Mouse (Mus musculus) cerebellum, adult 2 months (tissue): ENCODE results near the gene Cdr2. TPM values are rescaled to one million over a fixed set of nuclear protein-coding genes. Genes with fewer than 3 reads are reported as not detected.
"Not testable (repeated sequence)": the region's sequence is repeated elsewhere in the genome, so short reads cannot be mapped to it uniquely, and the experiment has no call there.

Experiments used
- DNase-seq, 2 experiments: peaks; one replicate each; pipeline ENCODE4 v3.0.0; 2021
- H3K27ac ChIP-seq: fragments of 200-500 bp; 2 replicates; pipeline ENCODE4 v1.5.1; 2012; ENCODE audit warnings: low read length, control low read depth, inconsistent platforms; ENCODE audit not compliant: insufficient read depth
- H3K27me3 ChIP-seq: fragments of 200-500 bp; 2 replicates; pipeline ENCODE4 v1.6.1; 2012; ENCODE audit warnings: inconsistent platforms, mild to moderate bottlenecking, low read length, moderate library complexity; ENCODE audit not compliant: control insufficient read depth, insufficient read depth
- H3K4me1 ChIP-seq: fragments of 200-500 bp; 2 replicates; pipeline ENCODE4 v1.6.1; 2011; ENCODE audit warnings: low read length; ENCODE audit not compliant: control insufficient read depth, insufficient read depth
- H3K4me3 ChIP-seq: fragments of 200-500 bp; replicated peaks from 2 replicates; pipeline ENCODE3; 2011; ENCODE audit warnings: mild to moderate bottlenecking, low read depth, low read length, control low read depth; ENCODE audit not compliant: insufficient read depth
- CTCF ChIP-seq: fragments of 200-500 bp; IDR thresholded peaks from 2 replicates; pipeline ENCODE4 v1.5.1; 2011; ENCODE audit warnings: low read depth, mild to moderate bottlenecking, control low read depth, low read length, moderate library complexity, borderline replicate concordance; ENCODE audit not compliant: insufficient read depth
- POLR2A ChIP-seq: fragments of 200-500 bp; IDR thresholded peaks from 2 replicates; pipeline ENCODE4 v1.6.1; 2011; ENCODE audit warnings: low read length, control low read depth, borderline replicate concordance; ENCODE audit not compliant: insufficient read depth
- WGBS: fragments of 180-500 bp; shearing (Covaris S2); methylation state at CpG from one replicate; pipeline ENCODE4 v1.1.7; 2018; 5-methylcytosine and 5-hydroxymethylcytosine counted together
- polyA plus RNA-seq: library from polyadenylated mRNA; depleted of rRNA; stranded (reverse); fragments of >200 nt; gene quantifications from 2 replicates; pipeline ENCODE4 v1.2.3, GENCODE M21; 2012

Cdr2 gene
- polyA plus RNA-seq, 1 experiment, result 50.2 TPM

DNA sequence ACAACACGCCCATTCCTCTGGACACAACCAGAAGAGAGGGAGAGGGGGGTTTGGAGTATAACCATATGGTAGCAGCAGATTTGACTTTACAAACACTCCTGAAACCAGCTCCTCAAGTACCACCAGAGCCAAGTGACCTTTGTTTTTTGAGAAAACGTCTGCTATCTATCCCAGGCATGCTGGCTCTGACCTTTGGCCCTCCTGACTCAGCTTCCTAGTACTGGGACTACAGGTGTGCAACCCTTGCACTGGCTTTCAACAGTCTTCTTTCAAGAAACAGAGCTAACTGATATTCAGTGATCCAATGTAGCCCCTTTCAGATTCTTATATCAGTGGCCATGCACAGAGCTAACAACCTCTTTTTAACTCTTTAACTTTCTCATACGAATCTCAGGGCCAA, 20.2 kb downstream of the Cdr2 start:
- DNase-seq, result no peak
- H3K27ac ChIP-seq, result no peak overlapping the region
- no peaks in the 10 kb centered on the region for H3K4me1 ChIP-seq
- WGBS, result 76% methylated on average over 3 of the region's 3 CpGs
- no peak for TF ChIP-seq POLR2A
- TF ChIP-seq CTCF, result no peak
- no peak overlapping the region for H3K4me3 ChIP-seq
- no peaks in the 10 kb centered on the region for H3K27me3 ChIP-seq

DNA sequence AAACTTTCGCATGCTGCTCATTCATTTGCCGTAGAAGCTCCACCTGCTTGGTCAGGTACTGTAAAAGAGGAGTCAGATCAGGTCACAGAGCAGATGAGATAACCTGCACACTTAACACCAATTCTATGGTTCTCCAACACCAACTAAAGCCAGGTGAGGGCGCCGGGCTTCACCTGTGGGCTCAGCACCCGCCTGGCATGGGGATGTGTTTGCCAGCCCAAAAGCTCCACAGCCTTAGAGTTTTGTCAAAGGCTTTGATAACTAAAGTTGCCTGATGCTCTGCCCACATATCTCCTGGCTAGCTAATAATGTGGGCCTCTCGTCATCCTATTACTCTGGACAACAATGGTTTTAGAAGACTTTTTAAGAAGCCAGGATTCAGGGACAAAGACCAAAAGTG, 21.5 kb downstream of the Cdr2 start:
- 84% methylated on average over 6 of the region's 6 CpGs for WGBS
- TF ChIP-seq CTCF (no peak), POLR2A (no peak)
- no peak overlapping the region for H3K27ac ChIP-seq
- DNase-seq, result no peak
- no peaks in the 10 kb centered on the region for H3K4me1 ChIP-seq
- H3K4me3 ChIP-seq, result no peak overlapping the region
- no peaks in the 10 kb centered on the region for H3K27me3 ChIP-seq

DNA sequence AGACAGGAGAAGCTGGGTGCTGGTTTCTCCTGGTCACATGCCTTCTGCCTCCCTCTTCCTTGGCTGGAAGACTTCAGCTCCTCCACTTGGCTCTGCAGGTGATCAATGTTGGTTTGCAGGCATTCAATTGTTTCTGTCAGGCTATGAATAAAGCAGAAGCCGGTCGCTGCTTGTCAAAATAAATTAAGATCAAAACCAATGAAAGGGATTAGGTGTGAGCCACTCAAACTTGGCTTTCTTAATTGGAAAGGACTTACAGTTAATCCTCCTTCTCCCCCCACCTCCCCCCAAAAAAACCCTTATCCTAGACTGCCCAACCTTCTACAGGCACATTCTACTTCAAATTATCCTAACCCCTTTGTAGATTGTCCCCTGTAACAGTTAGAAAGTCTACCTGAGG, 22.0 kb downstream of the Cdr2 start:
- TF ChIP-seq CTCF (no peak), POLR2A (no peak)
- Histone ChIP-seq H3K4me1 (no peaks in the 10 kb centered on the region), H3K27ac (no peak overlapping the region), H3K27me3 (no peaks in the 10 kb centered on the region), H3K4me3 (no peak overlapping the region)
- no peak for DNase-seq
- WGBS, result 33% methylated on average over 2 of the region's 2 CpGs

DNA sequence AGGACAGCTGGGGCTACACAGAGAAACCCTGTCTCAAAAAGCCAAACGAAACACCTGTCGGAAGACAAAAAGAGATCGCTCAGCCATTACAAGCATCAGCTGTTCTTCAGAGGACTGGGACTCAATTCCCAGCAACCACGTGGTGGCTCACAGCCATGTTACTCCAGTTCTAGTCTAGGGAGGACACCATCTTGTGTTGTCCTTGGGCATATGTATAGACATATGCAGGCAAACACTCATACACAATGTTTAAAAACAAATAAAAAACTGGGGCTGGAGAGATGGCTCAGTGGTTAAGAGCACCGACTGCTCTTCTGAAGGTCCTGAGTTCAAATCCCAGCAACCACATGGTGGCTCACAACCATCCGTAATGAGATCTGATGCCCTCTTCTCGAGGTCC, 28.5 kb downstream of the Cdr2 start:
- not testable (repeated sequence) for H3K4me3 ChIP-seq
- WGBS, result 65% methylated on average over 7 of the region's 7 CpGs

DNA sequence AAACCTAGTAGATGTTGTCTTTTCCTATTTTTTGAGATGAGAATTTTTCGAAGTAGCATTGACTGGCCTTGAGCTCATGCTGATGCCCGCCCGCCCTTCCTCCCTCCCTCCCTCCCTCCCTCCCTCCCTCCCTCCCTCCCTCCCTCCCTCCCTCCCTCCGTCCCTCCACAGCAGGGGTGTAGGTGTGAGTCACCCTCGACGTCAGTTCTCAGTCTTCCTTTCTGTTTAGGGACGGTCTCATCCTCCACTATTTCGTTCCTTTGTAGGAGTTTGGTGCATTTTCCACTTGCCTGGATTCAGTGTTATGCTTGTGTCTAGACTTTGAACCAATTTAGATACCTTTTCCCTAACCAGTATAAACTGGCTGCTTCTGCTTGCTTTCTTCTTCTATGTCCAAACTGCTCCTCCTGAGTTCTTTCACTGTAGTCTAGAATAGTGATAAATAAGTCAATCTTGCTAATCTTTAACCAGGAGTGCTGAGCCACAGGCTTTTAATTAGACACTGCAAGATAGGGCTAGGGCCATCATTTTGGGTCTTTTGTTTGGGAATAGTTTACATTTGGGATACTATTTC, 38.1 kb downstream of the Cdr2 start:
- H3K27me3 ChIP-seq, result no peaks in the 10 kb centered on the region
- H3K27ac ChIP-seq, result no peak overlapping the region
- TF ChIP-seq CTCF (no peak), POLR2A (no peak)
- 50% methylated on average over 8 of the region's 8 CpGs for WGBS
- DNase-seq, result no peak
- H3K4me3 ChIP-seq, result no peak overlapping the region
- H3K4me1 ChIP-seq, result no peaks in the 10 kb centered on the region

More for the DNA sequence above, 28.5 kb downstream of the Cdr2 start:
- H3K4me1 ChIP-seq, H3K27ac ChIP-seq, H3K27me3 ChIP-seq, DNase-seq: not testable (repeated sequence)

DNA sequence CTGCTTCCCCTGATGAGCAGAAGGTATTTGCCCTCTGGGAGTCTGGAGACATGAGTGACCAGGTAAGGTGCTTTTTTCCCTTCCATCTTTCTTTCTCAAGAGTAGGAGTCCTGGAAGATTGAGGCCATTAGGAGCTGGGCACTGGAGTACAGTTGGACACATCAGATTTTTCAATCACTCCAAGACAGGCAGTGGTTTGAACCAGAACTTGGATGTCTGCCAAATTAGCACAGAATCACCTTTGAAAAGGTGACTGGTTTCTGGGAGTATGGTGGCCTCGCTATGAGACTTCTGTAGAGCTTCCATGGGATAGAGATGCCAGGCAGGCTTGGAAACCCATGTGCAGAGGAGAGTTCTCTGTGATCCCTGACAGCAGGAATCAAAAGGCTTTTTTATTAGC, 39.6 kb downstream of the Cdr2 start:
- no peak overlapping the region for H3K4me3 ChIP-seq
- no peaks in the 10 kb centered on the region for H3K4me1 ChIP-seq
- no peaks in the 10 kb centered on the region for H3K27me3 ChIP-seq
- DNase-seq, result no peak
- H3K27ac ChIP-seq, result no peak overlapping the region
- TF ChIP-seq CTCF, result no peak
- no peak for TF ChIP-seq POLR2A
- 77% methylated on average over 1 of the region's 1 CpGs for WGBS

DNA sequence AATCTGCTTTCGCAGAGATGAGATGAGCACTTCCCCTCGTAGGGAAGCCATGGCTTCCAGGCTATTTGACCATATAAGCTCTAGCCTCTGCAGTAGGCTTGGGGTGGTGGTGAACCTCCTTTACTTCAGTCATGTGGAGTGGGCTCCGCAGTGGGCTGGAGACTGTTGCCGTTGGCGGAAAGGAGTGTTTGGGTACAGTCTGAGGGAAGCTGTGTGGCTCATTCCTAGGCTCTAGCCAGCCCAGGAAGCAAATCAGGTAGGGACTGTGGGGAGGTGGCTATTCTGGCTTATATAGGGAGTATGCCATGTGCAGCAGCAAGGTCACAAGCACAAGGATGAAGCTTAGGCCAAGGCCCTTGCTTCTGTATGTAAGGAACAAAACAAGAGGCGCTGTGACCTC, 40.9 kb downstream of the Cdr2 start:
- DNase-seq, result no peak
- 93% methylated on average over 6 of the region's 6 CpGs for WGBS
- Histone ChIP-seq H3K27me3 (no peaks in the 10 kb centered on the region), H3K27ac (peak overlapping the region; percentile 23), H3K4me3 (peak overlapping the region; percentile 19), H3K4me1 (no peaks in the 10 kb centered on the region)
- TF ChIP-seq CTCF (no peak), POLR2A (no peak)

DNA sequence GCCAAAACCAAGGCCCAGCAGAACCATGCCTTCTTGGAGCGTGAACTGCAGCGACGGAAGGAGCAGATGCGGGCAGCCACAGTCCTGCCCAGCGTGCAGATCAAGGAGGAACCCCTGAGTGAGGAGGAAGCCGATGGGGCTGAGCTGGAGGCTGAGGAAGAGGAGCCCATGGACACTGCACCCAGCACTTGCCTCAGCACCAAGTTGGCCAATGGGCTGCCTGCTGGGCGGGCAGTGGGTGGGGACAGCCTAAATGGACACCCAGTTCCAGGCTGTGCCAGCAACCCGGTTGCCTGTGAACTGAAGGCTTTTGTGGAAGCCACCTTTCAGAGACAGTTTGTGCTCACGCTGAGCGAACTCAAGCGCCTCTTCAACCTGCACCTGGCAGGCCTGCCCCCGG, 41.8 kb downstream of the Cdr2 start:
- TF ChIP-seq CTCF, result no peak
- TF ChIP-seq POLR2A, result peak; percentile 30; the same call in 1 of the 2 replicates
- Histone ChIP-seq H3K4me3 (peak overlapping the region; percentile 48), H3K27ac (peak overlapping the region; percentile 69; the same call in 1 of the 2 replicates), H3K27me3 (no peaks in the 10 kb centered on the region), H3K4me1 (no peaks in the 10 kb centered on the region)
- WGBS, result 80% methylated on average over 12 of the region's 12 CpGs
- DNase-seq, result peak in 1 of 2 experiments; percentile 17
